Mouse (Mus musculus): ENCODE measurements around the gene Ston2.
"Not testable (repeated sequence)": the region's sequence is repeated elsewhere in the genome, so short reads cannot be mapped to it uniquely, and the experiment has no call there.

Gene Ston2

DNA sequence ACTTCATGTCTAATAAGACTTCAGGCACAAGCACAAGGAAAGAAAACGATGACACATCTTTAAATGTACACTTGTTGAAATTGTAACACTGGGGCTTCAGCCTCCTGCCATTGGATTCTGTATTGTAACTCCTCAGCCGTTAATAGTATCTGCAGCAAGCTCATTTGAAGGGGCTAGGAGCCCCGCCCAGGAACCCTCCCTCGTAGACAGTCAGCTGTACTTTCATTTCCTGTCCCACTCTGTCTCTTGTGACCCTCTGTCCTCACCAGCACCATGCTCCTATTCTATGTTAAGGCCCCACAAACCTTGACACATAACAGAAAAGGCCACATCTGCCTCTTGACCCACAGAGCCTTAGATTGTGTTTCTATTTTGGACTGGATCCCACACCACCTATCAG is 3.6 kb upstream of the Ston2 start:
- DNase-seq (ENCODE audit: low spot score in 2 of 2) = no peak

- peak in 1 of 2 experiments; percentile 59 for DNase-seq (ENCODE audit: low spot score in 2 of 2)
Measured at GRCm38 (mm10) chr12:91789801-91790200, 1.6 kb upstream of the Ston2 start.

DNA sequence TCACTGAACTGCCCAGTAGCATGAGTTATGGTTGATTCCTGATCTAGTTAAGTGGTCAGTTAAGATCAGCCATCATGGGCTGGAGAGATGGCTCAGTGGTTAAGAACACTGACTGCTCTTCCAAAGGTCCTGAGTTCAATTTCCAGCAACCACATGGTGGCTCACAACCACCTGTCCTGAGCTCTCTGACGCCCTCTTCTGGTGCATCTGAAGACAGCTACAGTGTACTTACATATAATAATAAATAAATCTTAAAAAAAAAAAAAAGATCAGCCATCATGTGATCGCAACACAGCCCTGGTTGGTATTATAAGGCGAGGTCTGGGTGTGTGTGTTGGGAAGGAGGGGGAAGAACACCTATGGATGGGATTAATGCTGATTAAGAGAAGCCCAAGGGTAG is 259 bp upstream of the Ston2 start:
- not testable (repeated sequence) for DNase-seq (ENCODE audit: low spot score in 2 of 2)

- peak; percentile 84 to 89 for DNase-seq (ENCODE audit: low spot score in 2 of 2)
Measured at GRCm38 (mm10) chr12:91786355-91786754, 1.8 kb downstream of the Ston2 start.

DNA sequence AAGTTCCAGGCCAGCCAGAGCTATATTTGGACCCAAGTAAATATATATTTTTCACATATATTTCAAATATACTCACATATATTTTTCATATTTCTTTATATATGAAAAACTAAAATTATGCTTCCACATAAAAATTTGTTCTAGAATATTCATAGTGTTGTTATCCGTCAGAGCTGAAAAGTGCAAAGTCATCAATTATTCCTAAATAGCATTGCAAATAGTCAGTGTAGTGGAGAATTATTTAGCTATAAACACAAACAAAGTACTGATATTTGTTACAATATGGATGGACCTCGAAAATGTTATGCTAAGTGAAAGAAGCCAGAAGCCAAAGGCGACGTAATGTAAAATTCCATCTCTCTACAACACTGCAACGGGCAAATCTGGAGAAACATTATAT is 6.8 kb downstream of the Ston2 start:
- DNase-seq (ENCODE audit: low spot score in 2 of 2) = no peak

DNA sequence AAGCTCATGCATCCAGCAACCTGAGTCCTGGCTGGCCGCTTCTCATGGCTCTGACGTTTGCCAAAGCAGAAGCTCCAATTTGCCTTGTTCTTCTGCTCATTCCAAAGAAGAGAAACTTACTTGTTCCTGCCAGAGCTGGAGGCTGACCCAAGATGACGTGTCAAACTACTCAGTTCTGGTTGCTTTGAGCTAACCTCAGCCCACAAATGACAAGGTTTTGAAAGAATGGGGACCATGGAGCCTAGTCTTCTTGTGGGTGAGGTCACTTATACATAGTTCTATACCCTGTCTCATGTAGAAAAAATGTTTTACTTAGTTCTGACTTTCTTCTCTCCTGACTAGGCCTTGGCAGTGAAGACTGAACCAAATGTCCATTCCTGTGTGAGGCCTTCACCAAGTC is 7.7 kb downstream of the Ston2 start:
- DNase-seq (ENCODE audit: low spot score in 2 of 2) = no peak

DNA sequence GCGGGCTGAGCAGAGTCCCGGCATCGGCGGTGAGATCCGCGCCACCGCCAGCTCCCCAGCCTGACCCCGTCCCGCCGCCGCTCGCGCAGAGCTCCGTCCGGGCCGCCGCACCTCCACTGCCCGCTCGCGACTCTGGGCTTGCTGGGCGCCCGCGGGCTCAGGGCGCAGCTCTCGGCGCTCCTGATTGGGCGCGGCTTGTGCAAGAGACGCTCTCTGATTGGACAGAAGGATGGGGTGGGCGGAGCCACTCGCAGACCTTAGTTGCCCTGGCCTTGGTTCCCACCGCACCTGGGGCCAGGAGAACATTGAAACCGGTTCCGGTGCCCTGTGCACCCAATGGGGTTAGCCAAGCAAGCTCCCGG is 9.2 kb downstream of the Ston2 start:
- DNase-seq (ENCODE audit: low spot score in 2 of 2) = peak; percentile 82

- peak; percentile 43 to 54 for DNase-seq (ENCODE audit: low spot score in 2 of 2)
Measured at GRCm38 (mm10) chr12:91778211-91779003, 9.8 kb downstream of the Ston2 start.

DNA sequence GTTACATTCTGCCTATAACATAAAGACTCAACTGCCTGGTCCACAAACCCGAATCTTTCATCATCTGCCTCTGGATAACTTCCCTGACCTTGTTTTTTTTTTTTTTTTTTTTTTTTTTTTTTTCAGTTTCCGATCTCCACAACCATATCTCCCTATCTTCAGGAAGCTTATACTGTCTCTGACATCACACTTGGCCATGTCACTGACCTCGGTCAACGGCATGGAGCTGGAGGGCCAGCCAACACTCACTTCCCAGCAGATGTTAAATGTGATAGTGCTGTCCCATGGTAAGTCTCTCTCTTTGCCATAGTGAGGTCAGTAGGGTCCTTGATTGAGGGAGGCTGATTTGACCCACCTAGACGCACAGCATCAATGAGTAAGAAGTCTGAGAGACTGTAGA is 11.8 kb downstream of the Ston2 start:
- DNase-seq (ENCODE audit: low spot score in 2 of 2) = no peak

DNA sequence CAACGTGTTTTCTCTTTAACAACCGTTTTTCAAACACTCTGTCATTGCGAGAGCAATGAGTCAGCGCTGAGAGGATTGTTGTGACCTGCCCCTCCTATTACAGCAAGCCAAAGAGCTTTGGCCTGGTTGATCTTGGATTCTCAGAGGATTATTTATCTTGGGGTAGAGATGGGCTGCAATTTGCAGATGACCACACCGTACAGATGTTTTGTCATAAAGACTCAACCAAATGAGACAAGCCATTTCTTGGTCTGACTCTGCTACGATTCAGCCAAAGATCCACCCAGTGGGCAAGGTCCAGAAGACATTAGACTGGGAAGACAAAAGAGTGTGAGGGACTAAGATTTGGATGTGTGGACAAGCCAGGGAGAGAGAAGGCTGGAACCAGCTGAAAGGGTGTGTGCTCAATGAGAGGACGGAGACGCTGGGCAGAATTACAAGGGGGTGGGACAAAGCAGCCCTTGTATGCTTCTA is 13.3 kb downstream of the Ston2 start:
- peak; percentile 71 to 74 for DNase-seq (ENCODE audit: low spot score in 2 of 2)

DNA sequence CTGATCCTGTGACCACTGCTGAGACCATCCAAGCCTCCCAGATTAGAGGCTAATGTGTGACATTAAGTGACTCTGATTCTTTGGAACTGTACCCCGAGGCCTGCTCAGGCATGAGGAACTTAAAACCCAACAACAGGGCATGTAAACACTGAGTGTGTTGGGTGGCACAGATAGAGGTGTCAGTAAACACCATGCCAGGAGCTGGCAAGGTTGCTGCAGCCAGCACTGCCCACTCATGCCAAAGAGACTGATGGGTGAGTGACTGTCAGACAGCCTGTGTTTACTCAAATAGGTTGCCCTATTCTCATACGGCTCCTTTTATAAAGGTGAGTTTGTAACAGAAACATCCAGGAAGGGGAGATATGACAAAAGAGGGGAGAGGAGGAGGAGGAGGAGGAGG is 19.3 kb downstream of the Ston2 start:
- DNase-seq (ENCODE audit: low spot score in 2 of 2) = no peak

DNA sequence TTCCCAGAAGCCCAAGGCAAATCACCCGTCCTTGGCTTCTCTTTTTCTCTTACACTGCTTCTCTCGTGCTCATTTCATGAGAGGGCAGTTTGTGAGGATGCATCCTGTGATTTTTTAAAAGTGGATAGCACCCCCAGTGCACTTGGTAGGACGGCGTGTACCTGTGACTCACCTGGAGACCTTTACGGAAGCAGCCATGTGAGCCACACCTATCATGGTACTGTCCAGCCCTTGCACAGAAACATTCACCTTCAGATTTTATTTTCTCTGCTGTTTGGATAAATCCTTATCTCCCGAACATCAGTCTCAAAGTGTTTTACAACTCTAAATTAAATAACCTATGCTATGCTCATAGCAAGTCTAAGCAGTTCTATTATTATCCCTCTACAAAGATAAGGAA is 20.0 kb downstream of the Ston2 start:
- no peak for DNase-seq (ENCODE audit: low spot score in 2 of 2)

GRCm38 (mm10) chr12:91766338-91767107 is 21.7 kb downstream of the Ston2 start:
- DNase-seq (ENCODE audit: low spot score in 2 of 2) = peak; percentile 77 to 78

DNA sequence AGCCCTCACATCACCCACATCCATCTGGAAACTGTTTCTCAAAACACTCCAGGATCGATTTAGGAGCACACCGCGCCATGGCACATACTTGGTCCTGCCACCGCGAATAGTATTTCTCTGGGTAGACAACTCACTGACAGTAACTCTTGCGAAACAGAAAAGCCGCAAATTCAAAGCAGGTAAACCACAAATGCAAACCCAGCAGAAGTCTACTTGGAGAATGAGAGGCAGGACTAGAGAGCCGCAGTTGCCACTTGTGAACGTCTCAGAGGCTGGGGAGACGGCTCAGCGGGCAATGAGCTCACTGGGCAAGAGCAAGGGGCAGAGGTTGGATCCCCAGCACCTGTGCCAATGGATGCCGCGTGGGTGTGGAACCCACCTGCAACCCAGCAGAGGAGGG is 22.7 kb downstream of the Ston2 start:
- DNase-seq (ENCODE audit: low spot score in 2 of 2) = no peak

DNA sequence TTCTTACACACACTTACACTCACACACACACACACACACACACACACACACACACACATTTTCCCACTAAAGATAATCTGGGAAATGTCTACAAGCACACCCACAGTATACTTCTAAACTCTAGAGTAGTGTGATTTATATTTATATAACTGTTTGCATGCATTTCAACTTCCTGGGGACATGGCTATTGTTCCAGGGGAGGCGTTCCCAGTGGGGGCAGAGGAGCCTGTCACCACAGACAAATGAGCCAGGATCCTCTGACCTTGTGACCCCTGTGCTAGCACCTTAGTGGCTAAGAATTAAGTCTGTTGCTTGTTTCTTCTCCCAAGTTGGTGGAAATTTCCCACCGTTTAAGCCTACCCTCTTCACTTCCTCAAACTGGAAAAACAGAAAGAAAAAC is 23.1 kb downstream of the Ston2 start:
- no peak for DNase-seq (ENCODE audit: low spot score in 2 of 2)

- DNase-seq (ENCODE audit: low spot score in 2 of 2) = no peak
Measured at GRCm38 (mm10) chr12:91764471-91764870, 23.7 kb downstream of the Ston2 start.

- DNase-seq (ENCODE audit: low spot score in 2 of 2) = no peak
Measured at GRCm38 (mm10) chr12:91759836-91760235, 28.4 kb downstream of the Ston2 start.

GRCm38 (mm10) chr12:91757854-91758562 is 30.2 kb downstream of the Ston2 start:
- no peak for DNase-seq (ENCODE audit: low spot score in 2 of 2)

DNA sequence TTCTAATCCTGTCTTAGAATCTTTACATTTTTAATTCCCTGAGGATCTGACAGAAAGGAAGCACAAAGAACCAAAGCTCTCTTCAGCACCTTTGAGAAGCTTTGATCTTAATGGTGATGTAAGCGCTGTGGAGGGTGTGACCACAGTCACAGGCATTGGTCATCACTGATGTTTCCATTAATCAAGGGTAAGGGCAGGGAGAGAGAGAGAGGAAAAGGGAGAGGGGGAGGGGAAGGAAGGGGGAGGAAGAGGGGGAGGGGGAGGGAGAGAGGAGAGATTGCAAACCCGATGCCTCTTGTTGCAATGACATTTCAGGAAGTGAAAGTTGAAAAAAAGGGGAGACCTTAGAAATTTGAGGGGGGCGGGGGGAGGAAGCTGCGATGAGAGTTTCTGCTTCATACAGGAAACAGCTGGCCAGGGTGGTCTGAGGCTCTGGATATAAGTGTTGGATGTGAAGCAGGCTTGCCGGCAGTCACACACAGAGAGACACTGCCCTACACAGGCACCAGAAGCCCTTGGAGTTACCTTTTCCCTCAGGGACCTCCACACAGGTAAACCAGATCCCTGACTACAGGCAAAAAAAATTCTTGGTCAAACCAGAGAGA is 31.5 kb downstream of the Ston2 start:
- DNase-seq (ENCODE audit: low spot score in 2 of 2) = peak in 1 of 2 experiments; percentile 35

DNA sequence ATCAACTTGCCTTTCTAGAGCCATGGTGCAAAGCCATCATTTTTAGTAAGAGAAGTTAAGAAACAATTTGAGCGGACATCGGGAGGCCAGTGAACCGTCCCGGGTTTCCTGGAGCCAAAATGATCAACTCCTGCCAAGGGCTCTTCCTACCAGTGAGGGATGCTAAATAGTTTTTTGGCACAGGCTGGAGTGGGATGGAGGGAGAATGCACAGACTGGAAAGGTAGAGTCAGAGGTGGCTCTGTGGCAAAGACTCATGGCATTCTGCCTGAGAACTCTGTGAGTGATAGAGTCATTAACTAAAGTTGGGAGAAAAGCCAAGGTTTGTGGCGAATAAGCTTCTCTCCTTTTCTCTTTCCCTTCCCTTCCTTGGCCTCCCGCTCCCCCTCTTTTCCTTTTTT is 33.6 kb downstream of the Ston2 start:
- DNase-seq (ENCODE audit: low spot score in 2 of 2) = peak in 1 of 2 experiments; percentile 24

DNA sequence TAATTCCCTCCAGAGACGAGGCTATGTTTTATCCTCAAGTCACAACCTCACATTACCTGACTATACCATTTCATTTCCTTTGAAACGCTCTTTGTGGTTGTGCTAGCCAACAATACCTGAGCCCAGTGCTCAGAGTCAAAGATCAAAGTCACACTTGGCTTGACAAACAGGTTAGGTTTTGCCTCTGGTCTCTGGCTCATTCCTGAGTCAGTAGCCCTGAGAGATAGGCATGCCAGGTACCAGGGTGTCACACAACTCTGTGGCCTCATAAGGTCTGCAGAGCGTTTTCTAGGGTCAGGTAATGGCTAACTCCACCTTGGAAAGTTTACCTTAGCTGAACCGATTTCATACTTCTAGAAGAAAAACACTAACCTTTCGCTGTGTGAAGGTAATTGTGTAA is 35.5 kb downstream of the Ston2 start:
- DNase-seq (ENCODE audit: low spot score in 2 of 2) = no peak

Measured in heart, adult 9 months (tissue).